Comparison of ENCODE assay signal across 9 mouse cellular contexts in the genomic region with DNA sequence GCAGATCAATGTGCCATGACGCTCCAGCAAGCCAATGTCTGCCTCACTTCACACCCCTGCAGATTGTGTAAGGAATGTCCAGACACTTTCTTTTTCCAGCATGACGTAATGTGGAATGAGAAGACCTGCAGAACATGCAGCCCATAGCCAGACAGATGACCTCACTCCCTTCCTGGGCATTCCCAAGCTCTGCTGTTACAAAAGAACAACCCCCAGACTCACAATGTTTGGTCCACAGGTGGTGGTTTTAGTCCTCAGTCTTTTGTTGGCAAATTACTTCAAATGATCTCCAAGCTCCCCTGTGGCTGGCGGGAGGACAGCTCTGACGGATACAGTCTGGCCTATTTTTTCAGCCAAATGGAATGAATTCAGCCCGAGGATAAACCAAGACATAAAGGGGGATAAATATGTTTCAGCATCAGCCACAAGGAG.
A peak's percentile ranks its signal among the peaks of the same experiment; 100 is the strongest.
DNase-seq lines count a peak whose midpoint lies in the region; ATAC-seq lines count a peak whose summit lies in the region.
"Had no signal": no experiment of that assay in that cellular context is flagged by ENCODE, and none has a peak within 500 bp of the region (broad histone marks: within the 10 kb centered on the region; RNA-seq: fewer than 3 reads in every experiment).

No protein-coding gene starts in this region.

- H3K9ac ChIP-seq in embryonic facial prominence, embryonic 14.5 days (ENCODE audit: low read depth, low read length) = no peak overlapping the region
- H3K9ac ChIP-seq in limb, embryonic 13.5 days = no peak overlapping the region
- no peak overlapping the region for H3K9ac ChIP-seq in forebrain, embryonic 15.5 days (replicated peaks)

- no peaks in the 10 kb centered on the region for H3K9me3 ChIP-seq in embryonic facial prominence, embryonic 14.5 days (ENCODE audit: control insufficient read depth, low read length)
- H3K9me3 ChIP-seq in embryonic facial prominence, embryonic 10.5 days = no peaks in the 10 kb centered on the region
- no peaks in the 10 kb centered on the region for H3K9me3 ChIP-seq in limb, embryonic 13.5 days
- H3K9me3 ChIP-seq in limb, embryonic 10.5 days (replicated peaks) = no peaks in the 10 kb centered on the region
- H3K9me3 ChIP-seq in forebrain, embryonic 15.5 days = no peaks in the 10 kb centered on the region

- no peaks in the 10 kb centered on the region for H3K36me3 ChIP-seq in embryonic facial prominence, embryonic 14.5 days (ENCODE audit: control insufficient read depth, insufficient read depth, low read length)
- H3K36me3 ChIP-seq in embryonic facial prominence, embryonic 10.5 days (replicated peaks) = no peaks in the 10 kb centered on the region
- H3K36me3 ChIP-seq in limb, embryonic 13.5 days = no peaks in the 10 kb centered on the region
- no peaks in the 10 kb centered on the region for H3K36me3 ChIP-seq in limb, embryonic 10.5 days
- no peaks in the 10 kb centered on the region for H3K36me3 ChIP-seq in forebrain, embryonic 15.5 days

- peak; percentile 85; the same call in 1 of the 2 replicates for ATAC-seq in embryonic facial prominence, embryonic 14.5 days (ENCODE audit: low read depth)
- ATAC-seq in limb, embryonic 13.5 days (ENCODE audit: low FRiP score, low read depth) = peak; percentile 51
- ATAC-seq in forebrain, embryonic 15.5 days (replicated peaks) = peak; percentile 76

- DNase-seq in embryonic facial prominence, embryonic 14.5 days (ENCODE audit: low spot score) = peak; percentile 76
- DNase-seq in embryonic facial prominence, embryonic 10.5 days (ENCODE audit: low spot score) = no peak
- DNase-seq in limb, embryonic 10.5 days (ENCODE audit: low spot score) = no peak
- DNase-seq in lung, postnatal 36 days = peak; percentile 17
- no peak for DNase-seq in urinary bladder, adult 18-20 months (ENCODE audit: low spot score in 2 of 2)
- no peak for DNase-seq in kidney, postnatal 36 days
- DNase-seq: thymus, adult 2 months had no signal

- H3K27ac ChIP-seq in embryonic facial prominence, embryonic 14.5 days (replicated peaks; ENCODE audit: low read depth, low read length) = no peak overlapping the region; the same call in 1 of the 2 replicates
- H3K27ac ChIP-seq in embryonic facial prominence, embryonic 10.5 days (replicated peaks) = no peak overlapping the region
- H3K27ac ChIP-seq in limb, embryonic 13.5 days = no peak overlapping the region
- no peak overlapping the region for H3K27ac ChIP-seq in limb, embryonic 10.5 days
- H3K27ac ChIP-seq in forebrain, embryonic 15.5 days (replicated peaks) = peak overlapping the region; percentile 61

- H3K4me3 ChIP-seq in embryonic facial prominence, embryonic 14.5 days (ENCODE audit: low read depth, low read length) = no peak overlapping the region
- H3K4me3 ChIP-seq in embryonic facial prominence, embryonic 10.5 days = no peak overlapping the region
- H3K4me3 ChIP-seq in limb, embryonic 13.5 days = no peak overlapping the region
- H3K4me3 ChIP-seq in limb, embryonic 10.5 days = no peak overlapping the region
- H3K4me3 ChIP-seq in forebrain, embryonic 15.5 days = no peak overlapping the region

- H3K4me2 ChIP-seq in embryonic facial prominence, embryonic 14.5 days (ENCODE audit: low read depth, low read length) = no peak overlapping the region
- H3K4me2 ChIP-seq in limb, embryonic 13.5 days (replicated peaks) = no peak overlapping the region
- no peak overlapping the region for H3K4me2 ChIP-seq in forebrain, embryonic 15.5 days (replicated peaks)

- no peaks in the 10 kb centered on the region for H3K27me3 ChIP-seq in embryonic facial prominence, embryonic 14.5 days (replicated peaks; ENCODE audit: control insufficient read depth, insufficient read depth, low read length)
- no peaks in the 10 kb centered on the region for H3K27me3 ChIP-seq in embryonic facial prominence, embryonic 10.5 days (replicated peaks; ENCODE audit: low read depth, poor library complexity, severe bottlenecking)
- H3K27me3 ChIP-seq in limb, embryonic 13.5 days = no peaks in the 10 kb centered on the region
- H3K27me3 ChIP-seq in limb, embryonic 10.5 days (ENCODE audit: low read depth, poor library complexity, severe bottlenecking) = no peaks in the 10 kb centered on the region
- no peaks in the 10 kb centered on the region for H3K27me3 ChIP-seq in forebrain, embryonic 15.5 days

- H3K4me1 ChIP-seq in embryonic facial prominence, embryonic 14.5 days (ENCODE audit: control insufficient read depth, insufficient read depth, low read length) = peaks cover 15% of the 10 kb centered on the region
- H3K4me1 ChIP-seq in embryonic facial prominence, embryonic 10.5 days = no peaks in the 10 kb centered on the region
- H3K4me1 ChIP-seq in limb, embryonic 13.5 days = peaks cover 5% of the 10 kb centered on the region; the same call in 1 of the 2 replicates
- H3K4me1 ChIP-seq in limb, embryonic 10.5 days = no peaks in the 10 kb centered on the region
- peaks cover 29% of the 10 kb centered on the region for H3K4me1 ChIP-seq in forebrain, embryonic 15.5 days

- WGBS in embryonic facial prominence, embryonic 14.5 days = 40% methylated on average over 5 of the region's 5 CpGs
- 71% methylated on average over 5 of the region's 5 CpGs for WGBS in embryonic facial prominence, embryonic 10.5 days
- WGBS in limb, embryonic 13.5 days = 52% methylated on average over 5 of the region's 5 CpGs
- WGBS in limb, embryonic 10.5 days = 86% methylated on average over 5 of the region's 5 CpGs
- 27% methylated on average over 5 of the region's 5 CpGs for WGBS in forebrain, embryonic 15.5 days

Comparison
In these comparisons a context has a peak if more than half of its experiments do, and no peak if none do; other contexts are left out.
1. DNase-seq: peak in embryonic facial prominence, embryonic 14.5 days (single experiment) and lung, postnatal 36 days (single experiment); none in embryonic facial prominence, embryonic 10.5 days (single experiment), limb, embryonic 10.5 days (single experiment), urinary bladder, adult 18-20 months (0 of 2) and kidney, postnatal 36 days (0 of 2).
2. Peak in every context shown above with its lines, with median percentiles within 50 percentile points of each other: ATAC-seq.